Mouse (Mus musculus): ENCODE data around the gene Adh6a. TPM values are rescaled to one million over a fixed set of nuclear protein-coding genes. Genes with fewer than 3 reads are reported as not detected.
A peak's percentile ranks its signal among the peaks of the same experiment; 100 is the strongest.

The Adh6a gene
- polyA plus RNA-seq, 1 experiment from 2014 or later, result not detected

DNA sequence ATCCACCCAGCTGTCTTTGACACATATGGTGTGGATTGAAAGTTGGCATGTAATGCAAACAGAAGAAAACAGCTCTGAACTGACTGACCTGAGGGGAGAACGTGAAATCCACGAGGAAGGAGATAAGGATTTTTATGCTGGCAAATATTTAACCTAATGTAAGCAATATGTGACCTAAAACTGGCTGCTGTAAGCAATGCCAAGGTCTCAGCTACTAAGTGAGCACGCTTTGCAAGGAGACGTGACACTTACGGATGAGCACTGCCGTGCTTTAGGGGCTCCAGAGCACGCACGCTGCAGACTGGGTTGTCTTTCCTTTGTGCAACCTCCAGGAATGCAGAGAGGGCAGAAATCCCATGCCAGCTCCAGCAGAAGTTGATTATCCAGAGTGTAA lies 6.8 kb upstream of the Adh6a start:
- 64% methylated on average over 8 of the region's 8 CpGs for WGBS
- DNase-seq (ENCODE audit: low spot score, missing footprints) (peak; percentile 85), ATAC-seq (ENCODE audit: low FRiP score) (no peak)
- H3K27me3 ChIP-seq (ENCODE audit: control insufficient read depth, insufficient read depth, low read length), result no peaks in the 10 kb centered on the region
- no peak overlapping the region for H3K9ac ChIP-seq (ENCODE audit: low read length)
- no peak overlapping the region for H3K4me3 ChIP-seq (ENCODE audit: low read depth, low read length)
- H3K4me2 ChIP-seq, result no peak overlapping the region
- no peaks in the 10 kb centered on the region for H3K9me3 ChIP-seq (ENCODE audit: control insufficient read depth, low read length)
- H3K27ac ChIP-seq (ENCODE audit: low read depth, low read length), result no peak overlapping the region
- no peaks in the 10 kb centered on the region for H3K36me3 ChIP-seq (ENCODE audit: control insufficient read depth, insufficient read depth, low read length)
- H3K4me1 ChIP-seq (ENCODE audit: control insufficient read depth, insufficient read depth, low read length), result no peaks in the 10 kb centered on the region

DNA sequence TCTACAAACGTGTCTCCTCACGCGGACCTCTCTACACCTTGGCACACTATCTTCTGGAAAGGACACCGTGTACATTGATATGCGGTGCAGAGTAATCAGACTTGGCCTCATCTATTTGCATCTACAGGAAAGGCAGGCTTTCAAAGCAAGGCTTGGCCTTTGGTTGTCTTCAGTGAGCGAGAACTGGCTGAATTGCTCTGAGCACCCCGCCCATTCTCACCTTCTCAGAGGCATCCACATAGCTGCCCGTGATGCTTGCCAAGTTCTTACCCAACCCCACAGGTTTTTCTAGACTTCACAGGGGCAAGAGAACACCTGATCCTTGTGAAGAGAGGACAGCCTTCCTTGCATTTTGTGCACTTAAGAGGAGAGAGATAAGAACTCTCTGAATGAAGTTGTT lies 3.2 kb upstream of the Adh6a start:
- Histone ChIP-seq H3K4me3 (ENCODE audit: low read depth, low read length) (no peak overlapping the region), H3K4me1 (ENCODE audit: control insufficient read depth, insufficient read depth, low read length) (no peaks in the 10 kb centered on the region), H3K9me3 (ENCODE audit: control insufficient read depth, low read length) (no peaks in the 10 kb centered on the region), H3K9ac (ENCODE audit: low read length) (no peak overlapping the region), H3K4me2 (no peak overlapping the region), H3K36me3 (ENCODE audit: control insufficient read depth, insufficient read depth, low read length) (no peaks in the 10 kb centered on the region), H3K27ac (ENCODE audit: low read depth, low read length) (no peak overlapping the region), H3K27me3 (ENCODE audit: control insufficient read depth, insufficient read depth, low read length) (no peaks in the 10 kb centered on the region)
- WGBS, result 93% methylated on average over 8 of the region's 8 CpGs
- no peak for ATAC-seq (ENCODE audit: low FRiP score)
- no peak for DNase-seq (ENCODE audit: low spot score, missing footprints)

DNA sequence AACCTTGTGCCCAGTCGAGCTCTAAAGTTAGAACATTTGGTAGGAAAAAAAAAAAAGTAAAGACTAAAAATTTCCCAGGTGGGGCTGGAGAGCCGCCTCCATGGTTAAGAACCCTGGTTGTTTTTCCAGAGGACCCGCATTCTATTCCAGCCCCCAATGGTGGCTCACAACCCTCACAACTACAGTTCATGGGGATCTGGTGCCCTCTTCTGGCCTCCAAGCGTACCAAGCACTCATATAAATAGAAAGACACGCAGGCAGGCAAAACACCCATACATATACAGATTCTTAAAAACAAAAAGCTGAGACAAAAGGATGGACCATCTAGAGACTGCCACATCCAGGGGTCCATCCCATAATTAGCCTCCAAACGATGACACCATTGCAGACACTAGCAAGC lies 2.1 kb upstream of the Adh6a start:
- Histone ChIP-seq H3K4me3 (ENCODE audit: low read depth, low read length) (no peak overlapping the region), H3K36me3 (ENCODE audit: control insufficient read depth, insufficient read depth, low read length) (no peaks in the 10 kb centered on the region), H3K9ac (ENCODE audit: low read length) (no peak overlapping the region), H3K27me3 (ENCODE audit: control insufficient read depth, insufficient read depth, low read length) (no peaks in the 10 kb centered on the region), H3K9me3 (ENCODE audit: control insufficient read depth, low read length) (no peaks in the 10 kb centered on the region), H3K4me1 (ENCODE audit: control insufficient read depth, insufficient read depth, low read length) (no peaks in the 10 kb centered on the region), H3K27ac (ENCODE audit: low read depth, low read length) (no peak overlapping the region), H3K4me2 (no peak overlapping the region)
- DNase-seq (ENCODE audit: low spot score, missing footprints) (no peak), ATAC-seq (ENCODE audit: low FRiP score) (no peak)
- WGBS, result 86% methylated on average over 6 of the region's 6 CpGs

DNA sequence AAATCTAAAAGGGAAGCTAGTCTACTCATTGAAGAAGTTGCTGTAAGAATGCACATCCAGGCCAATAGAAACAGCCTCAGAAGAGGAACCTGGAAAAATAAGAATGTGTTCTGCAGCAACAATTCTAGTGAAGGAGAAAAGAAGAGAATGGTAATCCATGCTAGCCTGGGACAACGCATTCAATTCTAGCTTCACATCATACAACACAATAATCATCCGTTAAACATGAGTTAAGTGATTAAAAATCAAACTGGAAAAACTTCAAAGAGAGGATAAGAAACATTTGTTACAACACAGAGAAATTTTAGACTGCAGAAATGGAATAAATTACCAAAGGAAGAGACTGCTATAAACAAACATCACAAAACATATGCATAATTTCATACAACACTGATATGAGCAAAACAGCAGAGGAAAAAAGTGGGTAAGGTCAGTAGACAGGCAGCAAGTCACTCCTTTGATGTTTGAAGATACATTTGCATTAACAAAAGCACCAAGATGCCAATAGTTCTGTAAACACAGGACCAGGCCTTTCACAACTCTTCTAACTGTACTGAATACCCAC lies 3.9 kb downstream of the Adh6a start:
- Histone ChIP-seq H3K4me1 (ENCODE audit: control insufficient read depth, insufficient read depth, low read length) (no peaks in the 10 kb centered on the region), H3K9ac (ENCODE audit: low read length) (no peak overlapping the region), H3K36me3 (ENCODE audit: control insufficient read depth, insufficient read depth, low read length) (no peaks in the 10 kb centered on the region), H3K9me3 (ENCODE audit: control insufficient read depth, low read length) (no peaks in the 10 kb centered on the region), H3K4me3 (ENCODE audit: low read depth, low read length) (no peak overlapping the region), H3K4me2 (no peak overlapping the region), H3K27ac (ENCODE audit: low read depth, low read length) (no peak overlapping the region), H3K27me3 (ENCODE audit: control insufficient read depth, insufficient read depth, low read length) (no peaks in the 10 kb centered on the region)
- ATAC-seq (ENCODE audit: low FRiP score), result no peak
- WGBS, result 86% methylated on average over 2 of the region's 2 CpGs
- no peak for DNase-seq (ENCODE audit: low spot score, missing footprints)

DNA sequence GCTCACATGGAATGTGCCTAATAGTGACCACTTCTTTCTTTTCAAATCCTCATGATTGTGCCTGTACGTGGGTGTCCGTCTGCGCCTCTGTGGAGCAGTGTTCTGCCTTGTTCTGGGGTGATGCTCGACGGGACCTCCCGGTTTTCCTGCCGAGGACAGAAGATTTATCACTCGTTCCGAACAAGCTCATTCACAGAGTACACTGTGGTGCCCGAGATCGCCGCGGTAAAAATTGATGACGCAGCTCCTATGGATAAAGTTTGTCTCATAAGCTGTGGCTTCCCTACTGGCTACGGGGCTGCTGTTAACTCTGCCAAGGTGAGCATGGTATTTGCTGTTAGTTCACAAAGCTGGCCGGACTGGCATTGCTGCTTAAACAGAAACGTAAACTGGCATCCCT lies 11.9 kb downstream of the Adh6a start:
- DNase-seq (ENCODE audit: low spot score, missing footprints), result no peak
- no peak overlapping the region for H3K27ac ChIP-seq (ENCODE audit: low read depth, low read length)
- no peak overlapping the region for H3K9ac ChIP-seq (ENCODE audit: low read length)
- H3K36me3 ChIP-seq (ENCODE audit: control insufficient read depth, insufficient read depth, low read length), result no peaks in the 10 kb centered on the region
- H3K9me3 ChIP-seq (ENCODE audit: control insufficient read depth, low read length), result peaks cover 2% of the 10 kb centered on the region; the same call in 1 of the 2 replicates
- H3K4me3 ChIP-seq (ENCODE audit: low read depth, low read length), result no peak overlapping the region
- no peak for ATAC-seq (ENCODE audit: low FRiP score)
- no peak overlapping the region for H3K4me2 ChIP-seq
- 93% methylated on average over 17 of the region's 17 CpGs for WGBS
- no peaks in the 10 kb centered on the region for H3K27me3 ChIP-seq (ENCODE audit: control insufficient read depth, insufficient read depth, low read length)
- no peaks in the 10 kb centered on the region for H3K4me1 ChIP-seq (ENCODE audit: control insufficient read depth, insufficient read depth, low read length)

DNA sequence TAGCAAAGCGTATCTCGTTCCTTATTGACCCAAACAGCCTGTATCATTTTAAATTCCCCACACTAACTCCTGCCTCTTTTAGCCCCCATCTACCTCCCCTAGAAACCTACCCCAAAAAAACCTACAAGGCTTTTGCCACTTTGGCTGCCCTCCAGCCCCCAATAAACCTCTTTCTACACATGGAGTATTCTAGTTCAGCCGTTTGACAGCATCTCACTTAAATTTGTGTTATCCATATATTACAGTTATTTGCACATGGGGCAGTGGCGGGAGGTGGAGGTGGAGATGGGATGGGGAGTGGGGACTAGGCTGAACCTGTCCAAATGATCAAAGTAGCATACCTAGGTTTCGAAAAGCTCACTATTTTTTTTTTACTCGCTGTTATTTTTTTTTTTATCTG lies 12.4 kb downstream of the Adh6a start:
- Histone ChIP-seq H3K4me3 (ENCODE audit: low read depth, low read length) (no peak overlapping the region), H3K9me3 (ENCODE audit: control insufficient read depth, low read length) (peaks cover 2% of the 10 kb centered on the region; the same call in 1 of the 2 replicates), H3K36me3 (ENCODE audit: control insufficient read depth, insufficient read depth, low read length) (no peaks in the 10 kb centered on the region), H3K9ac (ENCODE audit: low read length) (no peak overlapping the region), H3K27ac (ENCODE audit: low read depth, low read length) (no peak overlapping the region), H3K27me3 (ENCODE audit: control insufficient read depth, insufficient read depth, low read length) (no peaks in the 10 kb centered on the region), H3K4me2 (no peak overlapping the region), H3K4me1 (ENCODE audit: control insufficient read depth, insufficient read depth, low read length) (no peaks in the 10 kb centered on the region)
- ATAC-seq (ENCODE audit: low FRiP score) (no peak), DNase-seq (ENCODE audit: low spot score, missing footprints) (no peak)
- 90% methylated on average over 6 of the region's 6 CpGs for WGBS

DNA sequence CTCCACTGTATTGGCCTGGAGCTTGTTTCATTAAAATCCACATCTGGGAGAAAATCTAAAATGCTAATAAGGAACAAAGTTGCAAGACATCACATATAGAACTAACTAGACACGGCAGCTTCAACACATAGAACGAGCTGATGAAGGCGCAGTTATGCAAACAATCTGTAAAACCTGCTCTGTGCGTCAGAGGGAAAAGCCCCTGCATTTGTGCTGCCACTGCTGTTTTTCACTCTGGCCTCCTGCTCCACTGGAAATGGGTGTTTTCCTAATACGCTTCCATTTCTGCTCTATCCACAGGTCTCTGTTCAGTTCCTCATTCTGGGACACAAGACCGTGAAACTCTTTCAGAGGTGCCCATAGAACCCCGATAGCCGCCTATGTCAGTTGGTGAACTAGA lies 20.8 kb downstream of the Adh6a start:
- Histone ChIP-seq H3K4me3 (ENCODE audit: low read depth, low read length) (no peak overlapping the region), H3K27me3 (ENCODE audit: control insufficient read depth, insufficient read depth, low read length) (no peaks in the 10 kb centered on the region), H3K27ac (ENCODE audit: low read depth, low read length) (no peak overlapping the region), H3K9ac (ENCODE audit: low read length) (no peak overlapping the region), H3K36me3 (ENCODE audit: control insufficient read depth, insufficient read depth, low read length) (no peaks in the 10 kb centered on the region), H3K4me1 (ENCODE audit: control insufficient read depth, insufficient read depth, low read length) (no peaks in the 10 kb centered on the region), H3K4me2 (no peak overlapping the region), H3K9me3 (ENCODE audit: control insufficient read depth, low read length) (no peaks in the 10 kb centered on the region)
- ATAC-seq (ENCODE audit: low FRiP score) (no peak), DNase-seq (ENCODE audit: low spot score, missing footprints) (no peak)
- WGBS, result 91% methylated on average over 8 of the region's 8 CpGs

DNA sequence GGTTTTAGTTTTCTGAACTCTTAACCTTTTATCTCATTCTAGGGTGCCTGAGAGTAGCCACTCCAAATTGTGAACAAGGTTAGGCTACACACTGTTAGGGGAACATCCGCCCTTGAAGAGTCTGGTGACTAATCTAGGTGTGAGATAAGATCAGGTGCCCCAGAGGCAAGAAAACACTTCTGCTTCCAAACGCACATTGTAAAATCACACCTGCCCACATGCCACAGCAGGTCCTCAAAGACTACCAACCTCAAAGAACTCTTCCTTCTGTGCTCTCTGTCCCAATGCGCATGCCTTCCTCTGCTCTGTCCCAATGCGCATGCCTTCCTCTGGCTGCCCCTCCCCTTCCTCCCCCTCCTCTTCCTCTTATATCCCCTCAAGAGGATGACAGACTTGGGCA lies 21.2 kb downstream of the Adh6a start:
- no peaks in the 10 kb centered on the region for H3K36me3 ChIP-seq (ENCODE audit: control insufficient read depth, insufficient read depth, low read length)
- no peaks in the 10 kb centered on the region for H3K9me3 ChIP-seq (ENCODE audit: control insufficient read depth, low read length)
- WGBS, result 91% methylated on average over 4 of the region's 4 CpGs
- H3K9ac ChIP-seq (ENCODE audit: low read length), result no peak overlapping the region
- no peak overlapping the region for H3K27ac ChIP-seq (ENCODE audit: low read depth, low read length)
- DNase-seq (ENCODE audit: low spot score, missing footprints), result no peak
- H3K4me3 ChIP-seq (ENCODE audit: low read depth, low read length), result no peak overlapping the region
- H3K27me3 ChIP-seq (ENCODE audit: control insufficient read depth, insufficient read depth, low read length), result no peaks in the 10 kb centered on the region
- ATAC-seq (ENCODE audit: low FRiP score), result no peak
- H3K4me2 ChIP-seq, result no peak overlapping the region
- H3K4me1 ChIP-seq (ENCODE audit: control insufficient read depth, insufficient read depth, low read length), result no peaks in the 10 kb centered on the region

DNA sequence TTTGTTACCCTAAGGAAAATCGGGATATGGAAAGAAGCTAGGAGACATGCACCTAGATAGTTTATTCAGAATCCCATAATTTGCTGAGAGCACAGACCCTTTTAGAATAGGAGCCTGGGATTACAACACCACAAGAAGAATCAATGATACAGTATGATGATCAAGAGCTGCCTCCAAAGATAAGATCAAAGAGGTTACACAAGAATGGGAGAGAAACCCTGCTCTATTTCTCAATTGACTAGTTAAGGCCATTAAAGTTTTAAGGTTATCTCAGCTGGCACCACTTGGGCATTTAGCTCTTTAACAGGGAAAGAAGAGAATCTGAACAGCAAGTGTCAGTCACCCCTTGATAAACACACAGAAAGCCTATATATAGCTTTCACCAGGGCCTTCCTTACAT lies 22.5 kb downstream of the Adh6a start:
- Histone ChIP-seq H3K4me1 (ENCODE audit: control insufficient read depth, insufficient read depth, low read length) (no peaks in the 10 kb centered on the region), H3K4me3 (ENCODE audit: low read depth, low read length) (no peak overlapping the region), H3K27me3 (ENCODE audit: control insufficient read depth, insufficient read depth, low read length) (no peaks in the 10 kb centered on the region), H3K27ac (ENCODE audit: low read depth, low read length) (no peak overlapping the region), H3K9ac (ENCODE audit: low read length) (no peak overlapping the region), H3K9me3 (ENCODE audit: control insufficient read depth, low read length) (no peaks in the 10 kb centered on the region), H3K36me3 (ENCODE audit: control insufficient read depth, insufficient read depth, low read length) (no peaks in the 10 kb centered on the region), H3K4me2 (no peak overlapping the region)
- WGBS, result 92% methylated on average over 1 of the region's 1 CpGs
- ATAC-seq (ENCODE audit: low FRiP score), result no peak
- no peak for DNase-seq (ENCODE audit: low spot score, missing footprints)
